Mouse (Mus musculus) left cerebral cortex, adult 9 months (tissue): Measurements from ENCODE around the gene Ntng1.
A peak's percentile ranks its signal among the peaks of the same experiment; 100 is the strongest.
"Not testable (repeated sequence)": the region's sequence is repeated elsewhere in the genome, so short reads cannot be mapped to it uniquely, and the experiment has no call there.

Experiments
- DNase-seq, 2 experiments: peaks; one replicate each; pipeline ENCODE4 v3.0.0; 2022; ENCODE audit warnings: low spot score in 2 of 2

Ntng1 gene

DNA sequence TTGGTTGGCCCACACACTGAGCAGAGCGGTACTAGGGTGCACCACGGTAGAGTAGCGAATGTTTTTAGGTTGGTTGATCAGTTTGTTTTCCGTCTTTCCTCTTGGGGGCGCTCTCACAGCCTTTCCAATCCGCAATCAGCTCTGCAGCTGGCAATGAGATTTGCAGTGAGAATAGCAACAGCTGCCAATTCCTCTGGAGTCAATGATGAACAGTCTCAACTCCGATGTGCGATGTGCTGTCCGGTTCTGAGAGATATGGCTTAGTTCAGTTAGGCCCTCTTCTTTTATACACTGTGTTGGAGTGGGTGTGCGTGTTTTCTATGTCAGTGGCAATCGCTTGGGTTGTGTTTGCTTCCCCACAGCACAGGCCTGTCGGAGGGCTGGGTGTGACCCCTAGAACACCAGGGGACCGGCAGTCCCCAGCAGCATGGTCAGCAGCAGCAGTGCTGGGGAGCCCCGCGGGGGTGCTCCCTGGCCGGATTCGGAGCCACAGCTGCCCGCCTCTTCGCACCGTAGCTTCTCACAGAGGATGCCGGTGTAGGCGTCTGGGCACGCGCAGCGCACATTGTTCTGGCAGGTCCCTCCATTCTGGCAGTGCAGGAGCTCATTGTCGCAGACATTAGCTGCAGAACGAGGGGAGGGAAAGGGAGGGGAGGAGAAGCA, 361.4 kb downstream of the Ntng1 start:
- DNase-seq, result peak; percentile 50 to 75

DNA sequence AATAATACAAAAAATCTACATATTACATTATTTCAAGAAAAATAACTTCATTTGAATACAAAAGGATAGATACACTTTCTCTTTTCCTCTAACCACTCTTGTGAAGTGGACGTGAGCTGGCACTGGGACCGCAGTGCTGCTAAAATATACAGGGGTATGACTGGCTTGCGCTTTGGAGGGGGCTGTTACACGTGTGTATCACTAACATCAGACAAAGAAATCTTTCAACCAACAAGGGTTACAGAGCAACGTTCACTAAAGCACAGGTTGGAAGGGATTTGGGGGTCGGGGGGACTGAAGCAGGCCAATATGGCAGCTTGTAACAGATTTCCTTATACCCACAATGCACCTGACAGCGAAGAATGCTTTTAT, 361.9 kb downstream of the Ntng1 start:
- DNase-seq, result no peak

DNA sequence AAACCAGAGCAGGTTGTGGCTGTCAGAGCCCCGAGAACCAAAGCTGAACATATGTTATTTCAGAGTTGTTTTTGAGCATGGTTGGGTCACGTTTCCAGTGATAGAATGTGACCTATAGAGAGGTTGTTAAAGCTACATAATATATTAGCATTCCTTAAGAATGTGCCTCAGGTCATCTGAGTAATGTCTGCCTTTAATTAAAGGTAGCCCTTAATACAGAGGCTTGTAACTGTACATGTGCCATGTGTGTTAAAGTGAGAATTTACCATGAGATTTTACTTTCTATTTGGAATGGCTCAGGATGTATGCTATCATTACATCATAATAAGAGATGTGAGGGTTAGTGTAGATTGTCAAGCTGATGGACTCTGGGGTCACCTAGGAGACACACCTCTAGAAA, 368.6 kb downstream of the Ntng1 start:
- DNase-seq, result no peak

GRCm38 (mm10) chr3:109772120-109772519, 371.7 kb downstream of the Ntng1 start:
- no peak for DNase-seq

DNA sequence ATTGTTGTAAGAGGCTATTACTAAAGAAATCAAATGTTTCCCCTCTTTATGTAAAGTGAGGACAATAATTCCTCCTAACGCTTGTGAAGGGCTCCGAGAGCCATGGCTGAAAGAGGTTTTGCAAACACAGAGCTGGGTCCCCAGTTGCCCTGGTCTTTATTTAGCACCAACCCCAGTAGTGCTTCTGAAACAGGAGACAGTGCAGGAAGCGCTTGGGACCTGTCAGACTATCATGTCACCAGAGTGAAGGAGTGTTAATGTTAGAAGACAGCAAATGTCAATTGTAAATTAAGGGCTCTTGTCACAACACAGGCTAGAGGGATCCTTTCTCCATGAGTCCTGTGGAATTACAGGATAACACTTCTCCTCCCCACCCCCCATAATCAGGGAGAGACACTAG, 376.9 kb downstream of the Ntng1 start:
- DNase-seq, result no peak

GRCm38 (mm10) chr3:109765608-109766007, 378.2 kb downstream of the Ntng1 start:
- DNase-seq, result no peak

- DNase-seq, result no peak
These were observed 378.7 kb downstream of the Ntng1 start for GRCm38 (mm10) chr3:109765141-109765540.

GRCm38 (mm10) chr3:109756426-109756825, 387.4 kb downstream of the Ntng1 start:
- no peak for DNase-seq

DNA sequence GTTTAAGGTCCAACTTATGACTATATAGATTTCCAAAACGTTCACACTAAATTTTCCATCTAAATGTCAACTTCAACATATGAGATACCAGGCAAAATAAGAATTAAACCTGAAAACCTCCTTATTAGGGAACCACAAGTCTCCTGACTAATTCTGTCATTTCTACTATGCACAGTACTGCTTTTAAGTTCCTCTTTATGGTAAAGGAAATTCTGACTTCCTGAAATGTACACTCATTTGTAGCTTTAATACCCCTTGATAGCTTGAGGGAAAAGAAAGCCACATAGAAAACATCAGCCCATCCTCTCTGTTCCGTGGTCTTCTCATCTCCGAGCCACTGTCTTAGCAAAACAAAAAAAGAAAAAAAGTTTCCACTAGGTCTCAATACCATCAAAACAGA, 396.2 kb downstream of the Ntng1 start:
- not testable (repeated sequence) for DNase-seq

- no peak for DNase-seq
These were observed 403.2 kb downstream of the Ntng1 start for GRCm38 (mm10) chr3:109740466-109741102.

- peak in 1 of 2 experiments; percentile 23 for DNase-seq
These were observed 411.3 kb downstream of the Ntng1 start for GRCm38 (mm10) chr3:109732327-109733182.

DNA sequence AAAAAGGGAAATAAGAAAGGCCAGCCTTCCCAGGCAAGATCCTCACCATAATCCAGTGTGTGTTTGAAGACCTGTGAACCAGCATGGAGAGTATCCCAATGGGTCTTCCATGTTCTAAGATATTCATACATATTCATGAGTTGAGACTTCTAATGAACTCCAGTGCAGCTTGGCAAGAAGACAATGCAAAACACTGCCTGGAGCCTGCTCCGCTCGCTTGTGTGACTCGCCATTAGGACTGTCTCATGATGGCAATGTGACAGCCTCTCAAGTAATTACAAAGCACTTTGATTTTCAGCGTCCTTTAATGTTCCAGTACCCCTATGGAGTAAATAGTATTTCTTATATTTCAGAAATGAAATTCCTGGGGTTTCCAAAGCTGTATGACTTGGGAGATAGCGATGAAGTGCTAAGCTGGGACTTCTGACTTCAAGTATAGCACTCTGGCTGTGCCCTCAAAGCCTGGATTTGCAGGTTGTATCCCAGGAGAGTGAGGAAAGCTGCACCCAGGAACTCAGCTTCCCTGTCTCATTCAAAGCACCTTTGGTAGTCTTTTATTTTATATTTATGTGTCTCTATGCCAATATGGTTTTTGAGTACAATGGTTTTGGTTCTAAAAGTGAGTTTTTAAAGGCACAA, 412.1 kb downstream of the Ntng1 start:
- DNase-seq, result no peak
